Mouse (Mus musculus) MEL (cell line): ENCODE results near the gene Cabp2. TPM values are rescaled to one million over a fixed set of nuclear protein-coding genes. Genes with fewer than 3 reads are reported as not detected.

Experiments used
- DNase-seq: peaks from one replicate; pipeline ENCODE4 v3.0.0; 2011; ENCODE audit warnings: low read depth, low spot score
- H3K27ac ChIP-seq: 2 replicates; pipeline ENCODE4 v1.5.1; 2012; ENCODE audit warnings: low read depth, mild to moderate bottlenecking, control low read depth, low read length, moderate library complexity; ENCODE audit not compliant: control insufficient read depth
- H3K27me3 ChIP-seq, 2 experiments: fragments of 150-350 bp in 1 of 2; sonication (generic) in 1 of 2; 2 replicates each; pipeline ENCODE4 v1.6.1; 2012; ENCODE audit warnings: low read length in 2 of 2, mild to moderate bottlenecking in 2 of 2, improper control_type of control experiment in 1 of 2, moderate library complexity in 1 of 2; ENCODE audit not compliant: insufficient read depth in 2 of 2, control insufficient read depth in 1 of 2
- H3K36me3 ChIP-seq, 2 experiments: 2 replicates each; pipeline ENCODE4 v1.6.1; 2012 to 2014; ENCODE audit warnings: low read length in 2 of 2, improper control_type of control experiment in 1 of 2, inconsistent platforms in 1 of 2, mild to moderate bottlenecking in 1 of 2; ENCODE audit not compliant: insufficient read depth in 2 of 2, control insufficient read depth in 1 of 2
- H3K4me1 ChIP-seq, 2 experiments: fragments of 150-350 bp in 1 of 2; sonication (generic) in 1 of 2; 2 replicates each; pipeline ENCODE4 v1.6.1; 2012; ENCODE audit warnings: low read length in 2 of 2, improper control_type of control experiment in 1 of 2, mild to moderate bottlenecking in 1 of 2; ENCODE audit not compliant: insufficient read depth in 2 of 2, control insufficient read depth in 1 of 2
- H3K4me3 ChIP-seq, 2 experiments: fragments of 150-350 bp in 1 of 2; sonication (generic) in 1 of 2; 2 replicates each; pipeline ENCODE4 v1.5.1; 2012; ENCODE audit warnings: low read depth in 2 of 2, low read length in 2 of 2, mild to moderate bottlenecking in 2 of 2, moderate library complexity in 2 of 2, control low read depth in 1 of 2, improper control_type of control experiment in 1 of 2; ENCODE audit not compliant: control insufficient read depth in 1 of 2, insufficient read depth in 1 of 2
- H3K79me2 ChIP-seq: 2 replicates; pipeline ENCODE4 v1.6.1; 2012; ENCODE audit warnings: mild to moderate bottlenecking, low read length, moderate library complexity; ENCODE audit not compliant: control insufficient read depth, poor library complexity, insufficient read depth
- H3K9ac ChIP-seq: 2 replicates; pipeline ENCODE4 v1.6.1; 2012; ENCODE audit warnings: low read depth, mild to moderate bottlenecking, control low read depth, low read length, moderate library complexity; ENCODE audit not compliant: control insufficient read depth, poor library complexity, severe bottlenecking
- H3K9me3 ChIP-seq: fragments of 150-350 bp; sonication (generic); replicated peaks from 2 replicates; pipeline ENCODE4 v1.6.1; 2012; ENCODE audit warnings: mild to moderate bottlenecking, low read length, improper control_type of control experiment, moderate library complexity; ENCODE audit not compliant: insufficient read depth
- CHD1 ChIP-seq: IDR thresholded peaks from 2 replicates; pipeline ENCODE4 v1.6.1; 2012; ENCODE audit warnings: low read depth, mild to moderate bottlenecking, inconsistent platforms, low read length, improper control_type of control experiment
- ELF1 ChIP-seq: IDR thresholded peaks from 2 replicates; pipeline ENCODE4 v1.6.1; 2014; ENCODE audit warnings: low read depth, mild to moderate bottlenecking, inconsistent platforms, low read length, improper control_type of control experiment, moderate library complexity
- EP300 ChIP-seq, 2 experiments: IDR thresholded peaks; 2 replicates each; pipeline ENCODE4 v1.6.1; 2011; ENCODE audit warnings: improper control_type of control experiment in 2 of 2, low read length in 2 of 2, low read depth in 1 of 2, mild to moderate bottlenecking in 1 of 2
- ETS1 ChIP-seq: IDR thresholded peaks from 2 replicates; pipeline ENCODE4 v1.6.1; 2012; ENCODE audit warnings: low read depth, mild to moderate bottlenecking, inconsistent platforms, low read length, improper control_type of control experiment, moderate library complexity
- GABPA ChIP-seq: IDR thresholded peaks from 2 replicates; pipeline ENCODE4 v1.6.1; 2012; ENCODE audit warnings: low read depth, mild to moderate bottlenecking, inconsistent platforms, low read length, improper control_type of control experiment, moderate library complexity
- KAT2A ChIP-seq: conservative IDR thresholded peaks from 2 replicates; pipeline ENCODE4 v1.6.1; 2012; ENCODE audit warnings: low read depth, low read length, improper control_type of control experiment, inconsistent platforms
- MAFK ChIP-seq: IDR thresholded peaks from 2 replicates; pipeline ENCODE4 v1.6.1; 2011; ENCODE audit warnings: low read depth, mild to moderate bottlenecking, low read length, improper control_type of control experiment, borderline replicate concordance
- MEF2A ChIP-seq: IDR thresholded peaks from 2 replicates; pipeline ENCODE4 v1.6.1; 2014; ENCODE audit warnings: low read depth, mild to moderate bottlenecking, inconsistent platforms, low read length, improper control_type of control experiment; ENCODE audit not compliant: poor library complexity, insufficient replicate concordance, severe bottlenecking; ENCODE audit errors: extremely low read depth
- MXI1 ChIP-seq: IDR thresholded peaks from 2 replicates; pipeline ENCODE4 v1.6.1; 2011; ENCODE audit warnings: mild to moderate bottlenecking, low read depth, low read length, improper control_type of control experiment
- MYB ChIP-seq: IDR thresholded peaks from 2 replicates; pipeline ENCODE4 v1.6.1; 2011; ENCODE audit warnings: mild to moderate bottlenecking, low read depth, low read length, improper control_type of control experiment
- MYC ChIP-seq: IDR thresholded peaks from 2 replicates; pipeline ENCODE4 v1.6.1; 2011; ENCODE audit warnings: low read depth, mild to moderate bottlenecking, low read length, improper control_type of control experiment, moderate library complexity
- NELFE ChIP-seq: IDR thresholded peaks from 2 replicates; pipeline ENCODE4 v1.6.1; 2011; ENCODE audit warnings: low read depth, low read length, improper control_type of control experiment
- NRF1 ChIP-seq: IDR thresholded peaks from 2 replicates; pipeline ENCODE4 v1.6.1; 2014; ENCODE audit warnings: low read depth, mild to moderate bottlenecking, inconsistent platforms, low read length, improper control_type of control experiment, moderate library complexity; ENCODE audit not compliant: poor library complexity, insufficient read depth, severe bottlenecking
- POLR2AphosphoS2 ChIP-seq: IDR thresholded peaks from 2 replicates; pipeline ENCODE4 v1.6.1; 2011; ENCODE audit warnings: low read length, improper control_type of control experiment
- POLR2AphosphoS5 ChIP-seq: IDR thresholded peaks from 2 replicates; pipeline ENCODE4 v1.6.1; 2012; ENCODE audit warnings: low read depth, borderline replicate concordance, mild to moderate bottlenecking, inconsistent platforms, low read length, moderate library complexity, mixed read lengths
- RAD21 ChIP-seq: IDR thresholded peaks from 2 replicates; pipeline ENCODE4 v1.6.1; 2011; ENCODE audit warnings: mild to moderate bottlenecking, low read depth, low read length, improper control_type of control experiment
- RCOR1 ChIP-seq: IDR thresholded peaks from 2 replicates; pipeline ENCODE4 v1.6.1; 2012; ENCODE audit warnings: low read depth, mild to moderate bottlenecking, inconsistent platforms, low read length, improper control_type of control experiment
- SMC3 ChIP-seq: IDR thresholded peaks from 2 replicates; pipeline ENCODE4 v1.6.1; 2011; ENCODE audit warnings: low read depth, low read length, improper control_type of control experiment
- TAL1 ChIP-seq: IDR thresholded peaks from 2 replicates; pipeline ENCODE4 v1.6.1; 2012; ENCODE audit warnings: mild to moderate bottlenecking, inconsistent platforms, low read length, moderate library complexity, mixed read lengths
- UBTF ChIP-seq: IDR thresholded peaks from 2 replicates; pipeline ENCODE4 v1.6.1; 2012; ENCODE audit warnings: low read depth, mild to moderate bottlenecking, inconsistent platforms, low read length, improper control_type of control experiment, moderate library complexity, borderline replicate concordance; ENCODE audit not compliant: insufficient read depth
- USF1 ChIP-seq: IDR thresholded peaks from 2 replicates; pipeline ENCODE4 v1.6.1; 2014; ENCODE audit warnings: low read depth, mild to moderate bottlenecking, inconsistent platforms, low read length, improper control_type of control experiment, moderate library complexity
- ZC3H11A ChIP-seq: IDR thresholded peaks from 2 replicates; pipeline ENCODE4 v1.6.1; 2012; ENCODE audit warnings: low read depth, mild to moderate bottlenecking, inconsistent platforms, low read length, improper control_type of control experiment
- ZMIZ1 ChIP-seq: IDR thresholded peaks from 2 replicates; pipeline ENCODE4 v1.6.1; 2012; ENCODE audit warnings: low read depth, mild to moderate bottlenecking, inconsistent platforms, low read length, improper control_type of control experiment, moderate library complexity
- ZNF384 ChIP-seq: IDR thresholded peaks from 2 replicates; pipeline ENCODE4 v1.6.1; 2012; ENCODE audit warnings: low read depth, mild to moderate bottlenecking, inconsistent platforms, low read length, improper control_type of control experiment
- polyA plus RNA-seq, 2 experiments: library from polyadenylated mRNA; stranded (reverse) in 1 of 2; unstranded in 1 of 2; fragments of >175 nt in 1 of 2; fragments of >200 nt in 1 of 2; gene quantifications; 2 replicates each; pipeline versions ENCODE4 v1.2.1 to v1.2.4; 2012; ENCODE audit warnings: low replicate concordance in 2 of 2, low read depth in 1 of 2; ENCODE audit not compliant: insufficient read length in 2 of 2, insufficient read depth in 1 of 2, missing spikeins in 1 of 2
- total RNA-seq: library from RNA; depleted of rRNA; stranded (reverse); fragments of 300-350 nt; gene quantifications from 2 replicates; pipeline ENCODE4 v1.2.3, GENCODE M21; 2012

The Cabp2 gene
- total and polyA plus RNA-seq, 3 experiments = 0.14 TPM; not detected in 2

DNA sequence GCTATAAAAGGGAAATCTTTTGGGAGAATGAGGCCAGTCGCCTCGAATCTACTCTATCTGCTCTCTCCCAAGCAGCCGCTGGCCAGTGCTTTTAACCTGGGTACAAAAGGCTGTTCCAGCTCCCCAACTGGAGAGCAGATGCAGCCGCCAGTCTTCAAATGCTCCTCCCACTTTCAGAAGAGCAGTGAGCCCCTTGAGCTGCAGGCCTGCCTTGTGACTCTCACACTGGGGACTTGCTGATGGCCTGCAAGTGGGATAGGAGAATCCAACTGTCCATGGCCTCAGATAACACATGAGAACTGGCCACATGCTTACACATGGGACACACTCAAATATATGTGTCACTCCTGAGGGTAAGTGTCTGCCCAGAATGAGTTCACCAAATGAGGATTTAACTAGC, 24.7 kb upstream of the Cabp2 start:
- H3K9me3 ChIP-seq = no peaks in the 10 kb centered on the region
- H3K4me1 ChIP-seq = peaks cover 0 to 10% of the 10 kb centered on the region in 2 experiments; a peak in 2 of 4 replicates
- H3K9ac ChIP-seq = no peak overlapping the region
- no peak overlapping the region for H3K4me3 ChIP-seq
- H3K79me2 ChIP-seq = no peaks in the 10 kb centered on the region
- peaks cover 0 to 2% of the 10 kb centered on the region in 2 experiments; a peak in 2 of 4 replicates for H3K36me3 ChIP-seq
- TF ChIP-seq POLR2AphosphoS5 (no peak), RAD21 (no peak), TAL1 (no peak), UBTF (no peak), CHD1 (no peak), ZC3H11A (no peak), SMC3 (no peak), GABPA (no peak), ELF1 (no peak), MYB (no peak), ZNF384 (no peak), MEF2A (no peak), RCOR1 (no peak), EP300 (IDR thresholded peaks at IDR 0.05; ENCODE audit: low read depth in 1 of 2, low read length in 2 of 2) (no peak), NRF1 (no peak), KAT2A (no peak), ETS1 (no peak), ZMIZ1 (no peak), MYC (no peak)
- no peak for DNase-seq
- H3K27me3 ChIP-seq = peaks cover 0 to 3% of the 10 kb centered on the region in 2 experiments; a peak in 1 of 4 replicates
- no peak overlapping the region for H3K27ac ChIP-seq

GRCm38 (mm10) chr19:4057389-4057788, 24.0 kb upstream of the Cabp2 start:
- DNase-seq = no peak
- no peaks in the 10 kb centered on the region for H3K79me2 ChIP-seq
- peaks cover 0 to 2% of the 10 kb centered on the region in 2 experiments; a peak in 2 of 4 replicates for H3K36me3 ChIP-seq
- H3K9ac ChIP-seq = no peak overlapping the region
- TF ChIP-seq POLR2AphosphoS5 (no peak), MXI1 (no peak), NELFE (no peak), USF1 (no peak), NRF1 (no peak), ELF1 (no peak), RCOR1 (no peak), MAFK (no peak), RAD21 (no peak), CHD1 (no peak), POLR2AphosphoS2 (no peak), MEF2A (no peak)
- peaks cover 0 to 3% of the 10 kb centered on the region in 2 experiments; a peak in 1 of 4 replicates for H3K27me3 ChIP-seq
- H3K27ac ChIP-seq = no peak overlapping the region
- H3K4me1 ChIP-seq = peaks cover 0 to 10% of the 10 kb centered on the region in 2 experiments; a peak in 2 of 4 replicates
- no peaks in the 10 kb centered on the region for H3K9me3 ChIP-seq
- no peak overlapping the region for H3K4me3 ChIP-seq
